Mouse (Mus musculus): ENCODE results near the gene Serpinb8.

The Serpinb8 gene

DNA sequence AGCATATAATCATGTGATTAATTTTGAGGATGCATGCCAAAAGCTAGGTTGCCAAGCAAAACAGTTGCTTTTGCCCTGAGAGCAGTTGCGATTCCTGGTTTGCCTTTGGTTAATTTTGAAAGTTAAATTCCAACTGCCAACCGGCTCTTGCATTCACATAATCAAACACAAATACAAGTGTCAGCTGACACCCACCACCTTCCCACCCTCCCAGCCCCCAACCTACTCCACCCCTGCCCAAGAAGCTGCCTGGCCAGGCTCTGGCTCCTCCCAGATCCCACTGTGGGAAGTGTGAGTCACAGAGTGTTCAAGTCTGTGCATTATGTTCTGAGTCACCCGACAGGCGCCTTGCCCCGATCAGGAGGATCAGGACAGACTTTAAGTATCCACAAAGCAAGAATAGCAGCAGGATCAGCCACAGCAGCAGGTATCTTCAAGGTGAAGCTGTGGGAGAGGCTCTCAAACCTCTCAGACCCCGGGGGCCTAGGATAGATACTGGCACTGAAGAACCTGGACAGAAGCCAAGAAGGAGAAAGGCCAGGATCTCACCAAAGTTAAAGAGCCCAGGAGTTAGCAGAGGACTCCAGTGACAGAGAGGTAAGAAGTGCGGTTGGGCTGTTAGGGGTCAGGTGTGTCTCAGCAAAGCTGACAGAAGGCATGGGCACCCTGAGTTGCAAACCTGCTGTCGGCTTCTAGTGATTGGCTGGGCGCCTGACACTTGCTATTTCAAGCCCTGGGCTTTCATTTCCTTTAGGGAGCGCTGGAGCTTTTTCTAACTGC, at the start of gene Serpinb8:
TSS of gene Serpinb8 (plus strand) at position 316 of the 780 bp plus-strand sequence.
- peak; percentile 36 for DNase-seq (ENCODE audit: low spot score)

DNA sequence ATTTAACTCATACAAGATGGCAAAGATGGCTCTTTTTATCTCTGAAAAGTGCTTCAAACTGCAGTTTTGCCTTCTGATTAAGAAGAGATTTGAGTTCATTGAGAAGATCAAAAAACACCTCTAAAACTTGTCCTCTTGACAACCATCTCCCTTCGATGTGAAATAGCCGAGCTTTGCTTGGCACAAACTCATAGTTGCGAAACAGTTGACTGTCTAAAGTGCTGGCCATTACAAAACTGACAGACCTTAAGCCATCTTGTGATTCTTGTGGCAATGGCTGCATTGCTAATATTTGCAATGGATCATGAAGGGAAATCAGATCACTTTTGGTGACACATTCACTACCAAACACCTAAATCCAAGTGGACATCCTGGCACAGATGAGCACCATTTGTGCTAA, 30.3 kb upstream of the Serpinb8 start:
- no peak for DNase-seq (ENCODE audit: low spot score)

DNA sequence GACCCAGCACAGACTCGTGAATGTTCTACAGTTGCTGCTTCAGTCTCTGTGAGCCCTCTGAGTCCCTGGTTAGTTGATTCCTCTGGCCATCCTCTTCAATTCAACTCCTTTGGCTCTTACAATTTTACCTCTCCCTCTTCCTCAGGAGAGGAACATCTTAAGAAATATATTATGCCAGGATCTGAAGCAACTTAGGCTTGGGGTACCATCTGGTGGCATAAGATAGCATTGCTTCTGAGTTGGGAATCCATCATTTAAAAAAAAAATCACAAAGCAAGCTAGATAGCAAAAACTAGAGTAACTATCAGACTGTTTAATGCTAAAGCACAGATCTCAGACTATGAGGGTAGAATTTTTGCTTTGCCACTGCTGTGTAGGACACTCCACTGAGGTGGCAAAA, 27.7 kb upstream of the Serpinb8 start:
- DNase-seq (ENCODE audit: low spot score) = no peak

DNA sequence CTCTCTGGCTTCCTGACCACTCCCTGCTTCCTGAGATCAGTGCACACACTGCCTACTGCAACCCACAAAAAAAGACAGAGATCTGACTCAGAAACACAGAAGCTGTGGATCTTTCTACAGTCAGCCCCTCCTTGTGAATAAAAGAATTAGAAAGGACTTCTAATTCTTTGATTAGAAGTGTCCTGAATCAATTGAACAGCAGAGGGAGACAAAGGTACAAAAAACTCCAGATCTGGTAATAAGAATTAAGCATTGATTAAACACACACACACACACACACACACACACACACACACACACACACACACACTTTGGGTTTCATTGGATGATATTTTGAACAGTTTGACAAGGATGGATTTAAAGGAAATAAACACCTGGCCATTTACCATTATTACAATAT, 24.2 kb upstream of the Serpinb8 start:
- DNase-seq (ENCODE audit: low spot score) = no peak

DNA sequence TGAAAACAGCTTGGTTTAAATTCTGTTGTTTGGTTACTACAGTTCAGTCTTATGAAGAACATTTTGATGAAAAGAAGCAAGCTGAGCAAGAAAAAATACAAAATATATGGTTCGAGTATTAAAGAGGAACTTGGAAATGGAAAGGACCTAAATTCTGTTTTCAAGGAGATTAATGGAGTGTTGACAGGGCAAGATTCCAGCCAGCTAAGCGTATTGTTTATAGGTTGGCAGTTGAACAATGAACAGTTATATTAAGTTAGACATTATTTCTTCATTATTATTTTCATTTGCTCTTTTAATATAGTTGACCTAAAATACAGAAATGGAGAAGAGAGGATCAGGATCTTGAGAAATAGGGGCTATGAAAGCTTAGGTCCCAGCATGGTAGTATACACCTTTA, 13.7 kb upstream of the Serpinb8 start:
- DNase-seq (ENCODE audit: low spot score) = no peak

DNA sequence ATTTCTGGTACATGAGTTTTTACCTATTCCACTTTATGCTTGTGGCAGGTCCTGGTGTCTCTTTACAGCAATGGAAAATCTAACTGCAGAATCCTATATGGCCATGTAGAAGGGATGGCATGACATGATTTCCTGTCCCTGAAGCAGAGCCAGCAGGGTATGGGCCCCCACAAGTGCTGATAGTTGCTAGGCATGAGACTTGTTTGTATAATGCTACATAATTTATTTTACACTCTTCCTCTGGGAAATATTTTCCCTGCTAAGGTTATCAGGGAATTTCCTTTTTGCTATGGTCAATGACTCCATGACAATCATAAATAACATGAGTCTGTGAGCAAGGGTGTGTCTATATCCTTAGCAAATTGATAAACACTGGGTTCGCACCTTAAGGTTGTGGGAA, 12.3 kb upstream of the Serpinb8 start:
- no peak for DNase-seq (ENCODE audit: low spot score)

DNA sequence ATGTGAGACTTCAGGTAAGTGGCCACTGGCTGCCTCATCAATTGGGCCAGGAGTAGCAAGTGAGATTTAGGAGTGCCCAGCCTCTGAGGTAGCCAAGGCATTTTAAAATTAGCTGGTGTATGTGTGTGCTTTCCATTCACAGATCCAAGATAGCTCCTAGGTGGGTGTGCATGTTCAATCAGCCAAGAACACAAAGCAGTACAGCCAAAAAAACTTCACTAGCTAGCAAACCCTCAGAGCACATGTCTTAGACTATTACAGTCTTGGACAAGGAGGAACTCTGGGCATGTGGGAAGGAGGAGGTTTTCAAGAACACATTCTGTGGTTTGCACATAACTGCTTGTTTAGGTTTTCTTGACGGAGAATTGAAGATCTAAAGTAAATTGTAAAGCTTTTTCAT, 8.6 kb upstream of the Serpinb8 start:
- no peak for DNase-seq (ENCODE audit: low spot score)

DNA sequence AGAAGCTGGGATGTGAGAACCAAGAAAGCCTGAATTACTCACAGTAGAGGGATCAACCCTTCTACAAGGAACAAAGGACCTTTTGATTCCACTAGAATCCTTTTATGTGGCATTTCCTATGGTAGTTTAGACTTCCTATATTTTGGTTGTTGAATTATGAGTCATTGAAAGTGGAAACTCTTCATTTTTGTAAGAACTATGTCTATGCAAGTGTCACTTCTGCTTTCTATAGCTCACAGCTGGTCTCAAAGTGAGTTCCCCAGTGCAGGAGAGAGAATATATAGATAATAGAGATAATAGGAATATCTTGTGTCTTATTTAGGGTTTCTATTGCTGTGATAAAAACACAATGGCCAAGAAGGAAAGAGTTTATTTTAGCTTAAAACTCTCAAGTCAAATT, 6.9 kb upstream of the Serpinb8 start:
- DNase-seq (ENCODE audit: low spot score) = no peak

DNA sequence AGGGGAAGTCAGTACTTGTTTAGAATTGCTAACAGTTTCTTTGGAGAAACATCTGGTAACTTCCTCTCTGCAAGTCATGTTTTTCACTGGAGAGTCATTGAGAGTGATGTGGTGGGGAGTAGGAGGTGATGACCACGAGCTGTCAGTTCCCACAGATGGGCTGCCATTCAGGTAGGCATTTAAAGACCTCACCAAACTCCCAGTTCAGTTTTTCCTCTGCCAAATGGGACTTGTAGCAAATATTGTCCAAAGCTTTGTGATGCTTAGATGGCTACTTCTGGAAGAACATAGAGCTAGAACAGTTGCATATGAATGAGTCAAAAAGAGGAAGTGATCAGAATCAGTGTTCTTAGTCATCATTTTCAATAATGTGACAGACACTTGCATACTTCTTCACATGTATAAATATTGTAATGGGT, 5.8 kb upstream of the Serpinb8 start:
- no peak for DNase-seq (ENCODE audit: low spot score)

DNA sequence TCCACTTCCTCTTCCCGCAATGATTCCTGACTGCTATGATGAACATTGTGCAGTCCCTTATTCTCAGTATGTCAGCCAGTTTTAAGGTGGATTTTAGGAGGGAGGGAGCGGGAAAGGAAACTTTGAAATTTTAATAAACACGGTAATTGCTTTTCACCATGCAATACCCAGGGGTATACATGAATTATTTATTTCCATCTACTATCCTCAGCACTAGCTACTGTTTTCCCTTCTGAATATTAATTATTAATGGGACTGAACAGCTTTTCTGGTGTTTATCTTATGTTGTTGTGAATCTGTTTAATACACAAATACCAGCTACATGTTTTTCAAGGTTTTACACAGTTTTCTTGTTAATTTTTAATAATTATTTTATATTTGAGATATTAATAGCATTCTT, 4.9 kb upstream of the Serpinb8 start:
- no peak for DNase-seq (ENCODE audit: low spot score)

DNA sequence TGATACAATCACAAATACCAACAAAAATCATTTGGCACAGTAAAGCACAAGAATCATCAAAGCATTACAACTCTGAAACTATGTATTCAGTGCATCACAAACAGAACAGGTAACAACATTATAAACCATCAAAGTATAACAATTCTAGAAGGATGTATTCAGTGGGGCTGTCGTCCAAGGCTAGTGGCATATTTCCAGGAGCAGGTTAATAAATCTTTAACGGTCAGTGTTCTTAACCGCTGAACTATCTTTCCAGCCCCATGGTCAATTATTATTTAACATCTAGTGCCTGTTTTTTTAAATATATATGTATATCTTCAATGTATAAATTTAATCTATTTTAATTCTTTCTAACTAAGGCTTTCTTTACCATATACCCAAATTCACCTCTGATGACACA, 3.6 kb upstream of the Serpinb8 start:
- DNase-seq (ENCODE audit: low spot score) = no peak

DNA sequence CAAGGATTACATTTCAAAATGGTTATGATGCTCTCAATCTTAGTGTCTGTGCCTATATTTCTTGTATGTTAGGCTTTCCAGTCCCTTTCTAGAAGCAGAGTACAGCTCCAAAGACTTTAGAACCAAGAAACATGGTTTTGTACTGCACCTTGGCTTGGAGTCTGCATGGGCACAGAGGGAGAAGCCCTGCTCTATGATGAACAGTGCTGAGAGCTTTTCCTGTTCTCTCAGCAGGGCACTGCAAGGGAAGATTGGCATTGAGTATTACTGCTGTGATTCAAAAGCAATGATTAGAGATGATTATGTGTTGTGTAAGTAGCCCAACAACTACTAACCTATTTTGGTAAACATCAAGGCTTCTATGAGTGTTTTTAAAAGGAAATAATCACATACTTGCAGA, 1.6 kb upstream of the Serpinb8 start:
- DNase-seq (ENCODE audit: low spot score) = no peak

DNA sequence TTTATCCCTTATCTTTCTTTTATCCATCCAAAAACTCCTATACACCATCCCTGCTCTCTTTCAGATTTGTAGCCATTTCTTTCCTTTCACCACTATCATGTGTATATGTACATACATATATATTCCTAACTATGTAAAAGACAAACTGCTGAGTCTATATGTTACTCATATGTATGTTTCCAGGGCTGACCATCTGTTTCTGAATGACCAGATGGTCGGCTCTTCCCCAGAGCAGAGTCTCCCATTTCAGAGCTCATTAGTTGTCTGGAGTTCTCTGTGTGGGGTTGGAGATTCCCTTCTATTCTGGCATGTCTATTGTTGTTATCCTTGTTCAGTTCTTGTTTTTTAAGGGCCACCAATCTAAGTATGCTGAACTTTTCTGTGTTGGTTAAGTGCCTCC, 1.2 kb upstream of the Serpinb8 start:
- no peak for DNase-seq (ENCODE audit: low spot score)

DNA sequence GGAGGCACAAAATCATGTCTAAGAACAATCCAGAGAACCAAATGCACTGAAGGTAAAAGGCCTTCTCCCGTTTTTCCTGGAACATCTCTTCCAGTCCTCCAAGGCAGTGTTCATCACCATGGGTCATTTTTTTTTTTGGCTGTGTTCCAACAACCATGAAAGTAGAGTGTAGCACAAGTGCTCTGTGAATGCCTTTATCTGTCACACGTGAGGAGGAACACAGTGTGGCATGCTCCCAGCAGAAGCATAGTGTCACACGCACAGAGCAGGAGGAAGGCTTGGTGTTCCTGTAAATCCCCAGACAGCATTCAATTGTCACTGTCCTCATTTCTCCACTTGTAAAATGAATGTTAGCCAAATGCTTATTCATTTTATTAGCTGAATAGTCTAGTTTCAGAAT, 2.8 kb downstream of the Serpinb8 start:
- no peak for DNase-seq (ENCODE audit: low spot score)

DNA sequence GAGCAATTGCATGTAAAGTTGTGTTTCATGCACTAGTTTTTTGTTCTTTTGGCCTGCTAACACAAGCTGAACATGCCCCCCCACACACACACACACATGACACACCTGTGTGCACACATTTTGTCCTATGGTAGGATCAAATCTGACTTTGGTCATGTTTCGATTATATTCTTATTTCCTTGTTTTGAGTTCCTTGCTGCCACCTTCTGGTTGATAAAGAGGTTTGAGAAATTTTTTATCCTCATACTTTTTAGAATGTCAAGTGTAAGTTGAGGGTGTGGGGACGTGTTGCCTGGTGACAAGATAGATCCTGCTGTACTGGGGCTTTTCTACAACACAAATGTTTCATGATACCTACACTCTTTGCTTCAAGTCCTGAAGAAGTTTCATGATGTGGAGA, 3.7 kb downstream of the Serpinb8 start:
- no peak for DNase-seq (ENCODE audit: low spot score)

DNA sequence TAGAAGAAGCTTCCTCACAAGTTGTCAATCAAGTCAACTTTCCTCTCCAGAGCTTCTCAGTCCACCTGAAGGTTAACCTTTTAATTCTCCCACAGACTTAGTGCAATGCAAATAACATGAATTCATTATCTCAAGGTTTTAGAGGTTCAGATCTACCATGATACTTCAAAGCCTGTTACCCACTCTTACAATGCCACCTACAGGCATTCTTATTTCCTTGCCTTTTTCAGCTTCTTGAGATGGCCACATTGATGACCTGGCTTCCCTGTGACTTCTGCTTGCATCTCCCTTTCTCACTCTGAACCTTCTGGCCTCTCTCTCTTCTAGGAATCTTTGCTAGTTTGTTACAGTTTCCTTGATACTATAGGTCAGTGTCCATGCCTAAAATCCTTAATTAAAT, 7.1 kb downstream of the Serpinb8 start:
- DNase-seq (ENCODE audit: low spot score) = no peak

DNA sequence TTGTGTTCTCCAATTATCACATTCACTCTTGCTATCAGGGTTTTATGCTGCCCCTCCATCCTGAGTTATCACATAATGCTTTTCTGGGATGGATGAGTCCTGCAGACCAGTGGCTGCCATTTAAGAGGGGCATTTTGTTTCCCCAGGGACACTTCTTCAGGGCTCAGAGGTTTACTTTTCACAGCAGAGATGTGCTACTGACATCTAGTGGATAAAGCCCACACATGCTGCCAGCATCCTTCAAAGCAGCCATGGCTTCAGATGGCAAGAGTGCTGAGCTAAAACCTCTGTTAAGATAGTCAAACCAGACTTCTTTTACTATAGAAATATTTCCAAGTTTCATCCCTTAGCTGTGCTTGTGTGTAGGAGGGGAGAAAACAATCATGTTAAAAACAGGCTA, 8.7 kb downstream of the Serpinb8 start:
- no peak for DNase-seq (ENCODE audit: low spot score)

DNA sequence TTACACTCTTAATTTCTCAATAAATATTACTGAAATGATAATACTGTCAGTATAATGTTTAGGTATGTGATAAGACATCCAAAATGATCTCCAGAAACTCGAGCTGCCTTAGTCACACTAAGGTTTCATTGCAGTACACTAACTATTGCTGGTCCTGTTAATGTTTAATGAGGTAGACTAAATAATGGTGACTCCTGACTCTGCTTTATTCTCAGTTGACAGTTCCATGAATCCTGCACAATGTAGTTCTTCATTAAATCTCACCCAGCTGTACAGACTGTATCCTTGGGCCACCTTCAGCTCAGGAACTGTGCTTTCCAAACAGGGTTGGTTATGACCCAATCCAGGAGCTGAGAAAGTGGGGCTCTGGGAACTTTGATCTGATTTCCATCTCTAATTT, 19.1 kb downstream of the Serpinb8 start:
- DNase-seq (ENCODE audit: low spot score) = no peak

DNA sequence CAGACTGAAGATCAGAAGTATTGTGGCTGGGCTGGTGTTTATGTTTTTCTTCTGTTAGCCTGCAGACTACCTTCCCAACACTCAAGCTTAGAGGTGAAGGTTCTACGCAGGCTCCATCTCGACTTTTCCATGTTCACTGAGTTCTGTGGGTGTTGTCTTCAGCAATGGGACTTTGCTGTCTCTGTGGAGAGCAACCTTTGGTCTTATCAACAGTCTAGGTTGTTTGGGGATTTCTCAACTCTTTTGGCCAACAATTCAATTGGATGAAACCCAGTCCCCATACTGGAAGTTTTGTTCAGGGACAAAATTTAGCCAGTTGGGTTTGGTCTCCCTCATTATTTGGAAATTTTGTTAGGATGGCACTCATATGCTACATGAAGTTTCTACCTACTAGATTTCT, 24.3 kb downstream of the Serpinb8 start:
- no peak for DNase-seq (ENCODE audit: low spot score)

DNA sequence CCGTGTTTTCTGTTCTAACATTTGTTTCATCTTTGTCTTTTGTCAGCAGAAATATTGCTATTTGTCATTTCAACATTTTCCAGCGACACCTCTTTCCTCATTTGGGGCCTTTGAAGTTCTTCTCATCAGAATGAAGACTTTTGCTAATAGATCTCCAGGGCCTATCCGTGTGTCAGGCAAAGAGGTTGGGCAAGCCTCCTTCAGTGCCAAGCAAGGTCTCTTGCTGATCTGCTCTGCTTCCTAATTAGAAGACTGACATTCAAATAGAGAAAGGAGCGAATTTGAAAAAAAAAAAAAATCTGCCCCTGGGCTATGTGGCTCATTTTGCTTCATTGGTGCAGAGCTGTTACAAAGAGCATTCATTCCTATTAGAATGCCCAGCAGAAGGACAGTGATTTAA, 32.2 kb downstream of the Serpinb8 start:
- DNase-seq (ENCODE audit: low spot score) = no peak

DNA sequence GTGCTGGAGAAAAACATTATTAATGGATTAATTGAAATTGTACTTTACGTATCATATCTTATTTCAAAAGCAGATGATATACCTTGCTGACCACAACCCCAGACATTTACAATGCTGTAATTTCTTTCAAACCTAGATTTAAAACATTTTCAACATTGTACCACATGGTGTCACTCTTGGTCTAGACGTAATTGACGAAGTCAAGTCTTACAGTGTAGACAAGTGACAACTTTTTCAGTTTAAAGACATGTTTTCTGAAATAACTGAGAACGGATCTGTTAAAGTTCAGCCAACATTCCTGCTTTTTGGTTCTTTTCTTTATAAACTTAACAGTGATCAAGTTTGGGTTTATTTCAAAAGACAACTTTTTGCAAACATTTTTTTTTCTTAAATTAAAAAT, 46.1 kb downstream of the Serpinb8 start:
- DNase-seq (ENCODE audit: low spot score) = no peak

DNA sequence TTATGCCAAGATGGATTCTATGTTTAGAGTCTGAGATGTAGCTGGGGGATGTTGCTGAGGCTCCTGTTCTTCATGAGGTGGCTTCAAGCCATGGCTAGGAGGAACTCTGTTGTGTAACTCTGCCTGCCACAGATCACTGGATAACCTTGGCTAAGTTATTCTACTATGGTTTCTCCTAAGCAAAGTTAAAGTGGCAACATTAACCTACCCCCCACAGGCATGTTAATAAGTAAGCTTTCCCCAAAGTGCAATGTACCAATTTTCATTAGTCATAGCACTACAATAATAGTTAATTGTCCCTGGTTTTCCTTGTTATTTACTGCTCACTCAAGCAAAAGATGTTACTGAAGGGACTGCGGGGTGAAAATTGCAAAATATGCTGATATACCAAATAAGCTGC, 48.2 kb downstream of the Serpinb8 start:
- DNase-seq (ENCODE audit: low spot score) = no peak

DNA sequence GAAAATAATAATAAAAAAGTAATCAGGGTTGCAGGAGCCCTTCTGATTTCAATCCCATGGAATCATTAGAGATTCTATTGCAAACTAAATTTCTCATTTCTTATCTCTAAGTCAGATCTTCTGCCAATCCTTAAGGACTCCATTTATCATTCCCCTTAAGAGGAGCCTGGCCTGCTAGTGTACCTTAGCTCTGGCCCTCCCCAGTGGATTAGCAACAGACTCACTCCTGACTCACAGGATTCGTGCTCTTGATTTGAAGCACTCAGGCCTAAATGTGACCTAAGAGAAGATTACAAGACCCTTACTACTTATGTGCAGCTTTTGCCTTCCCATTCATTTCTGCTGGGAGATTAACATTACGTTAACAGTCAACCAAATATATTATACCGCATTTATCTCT, 48.7 kb downstream of the Serpinb8 start:
- DNase-seq (ENCODE audit: low spot score) = no peak

DNA sequence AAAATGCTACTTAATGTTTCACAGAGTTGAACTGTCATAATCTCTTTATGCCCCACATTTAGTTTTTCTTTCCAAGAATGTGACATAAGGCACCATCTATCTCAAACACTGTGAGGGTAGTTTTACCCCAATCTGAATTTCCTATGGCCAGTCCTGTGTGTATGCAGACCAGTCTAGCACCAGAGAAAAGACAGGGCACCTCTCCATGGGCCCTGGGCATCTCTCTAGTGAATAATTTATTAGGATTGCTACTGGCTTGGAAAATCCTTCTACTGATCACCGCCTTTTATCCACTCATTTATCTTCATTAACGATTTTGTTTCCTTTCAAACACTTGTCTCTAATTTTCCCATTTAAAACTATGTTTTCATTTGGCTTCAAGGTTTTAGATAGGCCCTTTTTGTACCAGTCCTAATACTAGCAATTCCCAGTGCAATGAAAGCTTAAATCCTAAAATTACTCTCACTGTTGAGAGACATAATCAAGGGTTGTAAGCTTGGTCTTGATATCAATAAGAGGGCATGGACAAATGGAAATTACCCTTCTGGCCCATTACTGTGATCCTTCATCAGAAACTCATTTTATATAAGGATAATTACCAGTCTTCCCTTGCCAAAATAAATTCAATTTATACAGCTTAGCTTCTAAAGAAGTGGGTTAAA, 52.8 kb downstream of the Serpinb8 start:
- no peak for DNase-seq (ENCODE audit: low spot score)
